Mouse (Mus musculus): ENCODE data around the gene Gabarapl2. TPM values are rescaled to one million over a fixed set of nuclear protein-coding genes. Genes with fewer than 3 reads are reported as not detected.

The Gabarapl2 gene
- polyA plus RNA-seq, 1 experiment from 2014 or later: 331 TPM

- H3K4me3 ChIP-seq (ENCODE audit: low read depth, low read length): no peak overlapping the region
- H3K27me3 ChIP-seq (ENCODE audit: control insufficient read depth, insufficient read depth, low read length): no peaks in the 10 kb centered on the region
- 96% methylated on average over 12 of the region's 12 CpGs for WGBS
- H3K4me1 ChIP-seq (ENCODE audit: control insufficient read depth, insufficient read depth, low read length): no peaks in the 10 kb centered on the region
- DNase-seq (ENCODE audit: low spot score, missing footprints) (no peak), ATAC-seq (ENCODE audit: low FRiP score) (no peak)
- H3K27ac ChIP-seq (ENCODE audit: low read depth, low read length): no peak overlapping the region
- peaks cover 11% of the 10 kb centered on the region for H3K36me3 ChIP-seq (ENCODE audit: control insufficient read depth, insufficient read depth, low read length)
- no peaks in the 10 kb centered on the region for H3K9me3 ChIP-seq (ENCODE audit: control insufficient read depth, low read length)
- H3K9ac ChIP-seq (ENCODE audit: low read length): no peak overlapping the region
- H3K4me2 ChIP-seq: no peak overlapping the region
Observed at GRCm38 (mm10) chr8:111974138-111974537, 33.6 kb downstream of the Gabarapl2 start.

GRCm38 (mm10) chr8:111975706-111976105 lies 35.2 kb downstream of the Gabarapl2 start:
- Histone ChIP-seq H3K9ac (ENCODE audit: low read length) (no peak overlapping the region), H3K27me3 (ENCODE audit: control insufficient read depth, insufficient read depth, low read length) (no peaks in the 10 kb centered on the region), H3K4me3 (ENCODE audit: low read depth, low read length) (no peak overlapping the region), H3K4me1 (ENCODE audit: control insufficient read depth, insufficient read depth, low read length) (no peaks in the 10 kb centered on the region), H3K9me3 (ENCODE audit: control insufficient read depth, low read length) (no peaks in the 10 kb centered on the region), H3K4me2 (no peak overlapping the region), H3K36me3 (ENCODE audit: control insufficient read depth, insufficient read depth, low read length) (peaks cover 11% of the 10 kb centered on the region), H3K27ac (ENCODE audit: low read depth, low read length) (no peak overlapping the region)
- 94% methylated on average over 2 of the region's 2 CpGs for WGBS
- no peak for ATAC-seq (ENCODE audit: low FRiP score)
- no peak for DNase-seq (ENCODE audit: low spot score, missing footprints)

- H3K9me3 ChIP-seq (ENCODE audit: control insufficient read depth, low read length): no peaks in the 10 kb centered on the region
- DNase-seq (ENCODE audit: low spot score, missing footprints) (no peak), ATAC-seq (ENCODE audit: low FRiP score) (no peak)
- no peak overlapping the region for H3K4me2 ChIP-seq
- 85% methylated on average over 2 of the region's 2 CpGs for WGBS
- no peak overlapping the region for H3K27ac ChIP-seq (ENCODE audit: low read depth, low read length)
- no peaks in the 10 kb centered on the region for H3K27me3 ChIP-seq (ENCODE audit: control insufficient read depth, insufficient read depth, low read length)
- H3K4me3 ChIP-seq (ENCODE audit: low read depth, low read length): no peak overlapping the region
- H3K4me1 ChIP-seq (ENCODE audit: control insufficient read depth, insufficient read depth, low read length): no peaks in the 10 kb centered on the region
- H3K36me3 ChIP-seq (ENCODE audit: control insufficient read depth, insufficient read depth, low read length): peaks cover 11% of the 10 kb centered on the region
- H3K9ac ChIP-seq (ENCODE audit: low read length): no peak overlapping the region
Observed at GRCm38 (mm10) chr8:111976326-111976725, 35.8 kb downstream of the Gabarapl2 start.

- Histone ChIP-seq H3K27ac (ENCODE audit: low read depth, low read length) (no peak overlapping the region), H3K9ac (ENCODE audit: low read length) (no peak overlapping the region), H3K4me2 (no peak overlapping the region), H3K27me3 (ENCODE audit: control insufficient read depth, insufficient read depth, low read length) (no peaks in the 10 kb centered on the region), H3K9me3 (ENCODE audit: control insufficient read depth, low read length) (no peaks in the 10 kb centered on the region), H3K4me3 (ENCODE audit: low read depth, low read length) (no peak overlapping the region), H3K4me1 (ENCODE audit: control insufficient read depth, insufficient read depth, low read length) (no peaks in the 10 kb centered on the region), H3K36me3 (ENCODE audit: control insufficient read depth, insufficient read depth, low read length) (peaks cover 12% of the 10 kb centered on the region)
- DNase-seq (ENCODE audit: low spot score, missing footprints): no peak
- WGBS: 86% methylated on average over 10 of the region's 10 CpGs
- ATAC-seq (ENCODE audit: low FRiP score): peak; percentile 67; the same call in 1 of the 2 replicates
Observed at GRCm38 (mm10) chr8:111978147-111978546, 37.6 kb downstream of the Gabarapl2 start.

- WGBS: 78% methylated on average over 7 of the region's 7 CpGs
- ATAC-seq (ENCODE audit: low FRiP score): no peak
- no peak overlapping the region for H3K4me3 ChIP-seq (ENCODE audit: low read depth, low read length)
- H3K4me1 ChIP-seq (ENCODE audit: control insufficient read depth, insufficient read depth, low read length): no peaks in the 10 kb centered on the region
- H3K27me3 ChIP-seq (ENCODE audit: control insufficient read depth, insufficient read depth, low read length): no peaks in the 10 kb centered on the region
- H3K9me3 ChIP-seq (ENCODE audit: control insufficient read depth, low read length): no peaks in the 10 kb centered on the region
- no peak overlapping the region for H3K4me2 ChIP-seq
- H3K36me3 ChIP-seq (ENCODE audit: control insufficient read depth, insufficient read depth, low read length): peaks cover 6% of the 10 kb centered on the region
- DNase-seq (ENCODE audit: low spot score, missing footprints): no peak
- no peak overlapping the region for H3K27ac ChIP-seq (ENCODE audit: low read depth, low read length)
- no peak overlapping the region for H3K9ac ChIP-seq (ENCODE audit: low read length)
Observed at GRCm38 (mm10) chr8:111982116-111982515, 41.6 kb downstream of the Gabarapl2 start.

- no peak overlapping the region for H3K4me2 ChIP-seq
- WGBS: 89% methylated on average over 10 of the region's 10 CpGs
- no peak overlapping the region for H3K9ac ChIP-seq (ENCODE audit: low read length)
- no peaks in the 10 kb centered on the region for H3K4me1 ChIP-seq (ENCODE audit: control insufficient read depth, insufficient read depth, low read length)
- no peak overlapping the region for H3K4me3 ChIP-seq (ENCODE audit: low read depth, low read length)
- ATAC-seq (ENCODE audit: low FRiP score): no peak
- no peak overlapping the region for H3K27ac ChIP-seq (ENCODE audit: low read depth, low read length)
- H3K27me3 ChIP-seq (ENCODE audit: control insufficient read depth, insufficient read depth, low read length): no peaks in the 10 kb centered on the region
- H3K9me3 ChIP-seq (ENCODE audit: control insufficient read depth, low read length): no peaks in the 10 kb centered on the region
- DNase-seq (ENCODE audit: low spot score, missing footprints): no peak
- peaks cover 6% of the 10 kb centered on the region for H3K36me3 ChIP-seq (ENCODE audit: control insufficient read depth, insufficient read depth, low read length)
Observed at GRCm38 (mm10) chr8:111984511-111984910, 44.0 kb downstream of the Gabarapl2 start.

- no peak overlapping the region for H3K4me3 ChIP-seq (ENCODE audit: low read depth, low read length)
- ATAC-seq (ENCODE audit: low FRiP score): peak; percentile 35; the same call in 1 of the 2 replicates
- peaks cover 4% of the 10 kb centered on the region; the same call in 1 of the 2 replicates for H3K4me1 ChIP-seq (ENCODE audit: control insufficient read depth, insufficient read depth, low read length)
- no peaks in the 10 kb centered on the region for H3K27me3 ChIP-seq (ENCODE audit: control insufficient read depth, insufficient read depth, low read length)
- no peak overlapping the region for H3K9ac ChIP-seq (ENCODE audit: low read length)
- H3K4me2 ChIP-seq: no peak overlapping the region
- H3K36me3 ChIP-seq (ENCODE audit: control insufficient read depth, insufficient read depth, low read length): peaks cover 15% of the 10 kb centered on the region
- DNase-seq (ENCODE audit: low spot score, missing footprints): peak; percentile 99
- WGBS: 22% methylated on average over 7 of the region's 7 CpGs
- H3K27ac ChIP-seq (ENCODE audit: low read depth, low read length): no peak overlapping the region
- no peaks in the 10 kb centered on the region for H3K9me3 ChIP-seq (ENCODE audit: control insufficient read depth, low read length)
Observed at GRCm38 (mm10) chr8:111989911-111990310, 49.4 kb downstream of the Gabarapl2 start.

GRCm38 (mm10) chr8:111991278-111991677 lies 50.8 kb downstream of the Gabarapl2 start:
- Histone ChIP-seq H3K36me3 (ENCODE audit: control insufficient read depth, insufficient read depth, low read length) (peaks cover 17% of the 10 kb centered on the region), H3K27me3 (ENCODE audit: control insufficient read depth, insufficient read depth, low read length) (no peaks in the 10 kb centered on the region), H3K9ac (ENCODE audit: low read length) (peak overlapping the region; percentile 86), H3K27ac (ENCODE audit: low read depth, low read length) (no peak overlapping the region), H3K4me2 (peak overlapping the region; percentile 58), H3K9me3 (ENCODE audit: control insufficient read depth, low read length) (no peaks in the 10 kb centered on the region), H3K4me1 (ENCODE audit: control insufficient read depth, insufficient read depth, low read length) (peaks cover 4% of the 10 kb centered on the region; the same call in 1 of the 2 replicates), H3K4me3 (ENCODE audit: low read depth, low read length) (peak overlapping the region; percentile 78)
- WGBS: 66% methylated on average over 8 of the region's 8 CpGs
- ATAC-seq (ENCODE audit: low FRiP score) (no peak), DNase-seq (ENCODE audit: low spot score, missing footprints) (no peak)

GRCm38 (mm10) chr8:111992013-111992702 lies 51.7 kb downstream of the Gabarapl2 start, which contains the start of gene Adat1:
TSS of gene Adat1 (minus strand) at chr8:111992302.
- WGBS: 3% methylated on average over 32 of the region's 33 CpGs

More at GRCm38 (mm10) chr8:111992013-111992702, 51.7 kb downstream of the Gabarapl2 start, which contains the start of gene Adat1:
- Histone ChIP-seq H3K36me3 (ENCODE audit: control insufficient read depth, insufficient read depth, low read length) (peaks cover 22% of the 10 kb centered on the region), H3K4me3 (ENCODE audit: low read depth, low read length) (peak within 1 kb of the TSS; percentile 78), H3K4me2 (peak within 1 kb of the TSS; percentile 58), H3K4me1 (ENCODE audit: control insufficient read depth, insufficient read depth, low read length) (peaks cover 4% of the 10 kb centered on the region; the same call in 1 of the 2 replicates), H3K27ac (ENCODE audit: low read depth, low read length) (no peak within 1 kb of the TSS), H3K9ac (ENCODE audit: low read length) (peak within 1 kb of the TSS; percentile 86), H3K27me3 (ENCODE audit: control insufficient read depth, insufficient read depth, low read length) (no peaks in the 10 kb centered on the region), H3K9me3 (ENCODE audit: control insufficient read depth, low read length) (no peaks in the 10 kb centered on the region)
- DNase-seq (ENCODE audit: low spot score, missing footprints) (peak; percentile 99), ATAC-seq (ENCODE audit: low FRiP score) (peak; percentile 95)
